Mouse (Mus musculus) ES-E14 (cell line): ENCODE data around the gene Myzap. TPM values are rescaled to one million over a fixed set of nuclear protein-coding genes. Genes with fewer than 3 reads are reported as not detected.

ENCODE experiments used
- DNase-seq: peaks from one replicate; pipeline ENCODE4 v3.0.0-alpha.2; 2013; ENCODE audit warnings: low read depth, low spot score
- H3K27ac ChIP-seq: 2 replicates; pipeline ENCODE4 v1.5.1; 2012; ENCODE audit warnings: low read depth, mild to moderate bottlenecking, low read length, moderate library complexity, mixed read lengths; ENCODE audit not compliant: poor library complexity, insufficient read depth, severe bottlenecking
- H3K36me3 ChIP-seq: 2 replicates; pipeline ENCODE4 v1.6.1; 2012; ENCODE audit warnings: mild to moderate bottlenecking, low read length, moderate library complexity, mixed read lengths; ENCODE audit not compliant: control insufficient read depth, poor library complexity, insufficient read depth, severe bottlenecking
- H3K4me1 ChIP-seq, 2 experiments: fragments of 150-350 bp in 1 of 2; sonication (generic) in 1 of 2; 2 replicates each; pipeline ENCODE4 v1.6.1; 2012; ENCODE audit warnings: low read length in 2 of 2, mild to moderate bottlenecking in 1 of 2, mixed read lengths in 1 of 2; ENCODE audit not compliant: control insufficient read depth in 2 of 2, insufficient read depth in 2 of 2, poor library complexity in 1 of 2
- H3K4me3 ChIP-seq, 2 experiments: fragments of 150-350 bp in 1 of 2; sonication (generic) in 1 of 2; 2 replicates each; pipeline ENCODE4 v1.5.1; 2012; ENCODE audit warnings: low read length in 2 of 2, low read depth in 1 of 2, mild to moderate bottlenecking in 1 of 2, mixed read lengths in 1 of 2; ENCODE audit not compliant: insufficient read depth in 1 of 2, poor library complexity in 1 of 2, severe bottlenecking in 1 of 2
- H3K9ac ChIP-seq: 2 replicates; pipeline ENCODE4 v1.6.1; 2012; ENCODE audit warnings: low read depth, mild to moderate bottlenecking, low read length, mixed read lengths; ENCODE audit not compliant: poor library complexity, insufficient read depth, severe bottlenecking
- H3K9me3 ChIP-seq: fragments of 150-350 bp; sonication (generic); 2 replicates; pipeline ENCODE4 v1.6.1; 2012; ENCODE audit warnings: low read depth, mild to moderate bottlenecking, low read length; ENCODE audit not compliant: control insufficient read depth, insufficient read depth
- CHD2 ChIP-seq: IDR thresholded peaks from 2 replicates; pipeline ENCODE4 v1.6.1; 2014; ENCODE audit warnings: mild to moderate bottlenecking, low read depth, low read length, inconsistent platforms
- HCFC1 ChIP-seq: IDR thresholded peaks from 2 replicates; pipeline ENCODE4 v1.6.1; 2012; ENCODE audit warnings: low read length, inconsistent platforms, borderline replicate concordance; ENCODE audit not compliant: insufficient read depth
- MAFK ChIP-seq: IDR thresholded peaks from 2 replicates; pipeline ENCODE4 v1.6.1; 2014; ENCODE audit warnings: mild to moderate bottlenecking, low read depth, low read length, inconsistent platforms; ENCODE audit not compliant: insufficient read depth
- ZC3H11A ChIP-seq: IDR thresholded peaks from 2 replicates; pipeline ENCODE4 v1.6.1; 2012; ENCODE audit warnings: low read depth, mild to moderate bottlenecking, inconsistent platforms, low read length, borderline replicate concordance
- ZNF384 ChIP-seq: IDR thresholded peaks from 2 replicates; pipeline ENCODE4 v1.6.1; 2012; ENCODE audit warnings: low read depth, low read length, inconsistent platforms
- in situ Hi-C, 2 experiments: fragments of 600-800 bp; cut with MboI; formaldehyde crosslinking; loops; one replicate each; pipeline ENCODE4 v1.15.1; 2025; ENCODE audit warnings: low sequenced_read_pairs in 2 of 2, inconsistent platforms in 1 of 2; ENCODE audit not compliant: unreplicated experiment in 2 of 2
- total RNA-seq: library from RNA; depleted of rRNA; stranded (reverse); fragments of 300-350 nt; gene quantifications from 2 replicates; pipeline ENCODE4 v1.2.3, GENCODE M21; 2012

The Myzap gene
- total RNA-seq, 1 experiment: 0.94 TPM

DNA sequence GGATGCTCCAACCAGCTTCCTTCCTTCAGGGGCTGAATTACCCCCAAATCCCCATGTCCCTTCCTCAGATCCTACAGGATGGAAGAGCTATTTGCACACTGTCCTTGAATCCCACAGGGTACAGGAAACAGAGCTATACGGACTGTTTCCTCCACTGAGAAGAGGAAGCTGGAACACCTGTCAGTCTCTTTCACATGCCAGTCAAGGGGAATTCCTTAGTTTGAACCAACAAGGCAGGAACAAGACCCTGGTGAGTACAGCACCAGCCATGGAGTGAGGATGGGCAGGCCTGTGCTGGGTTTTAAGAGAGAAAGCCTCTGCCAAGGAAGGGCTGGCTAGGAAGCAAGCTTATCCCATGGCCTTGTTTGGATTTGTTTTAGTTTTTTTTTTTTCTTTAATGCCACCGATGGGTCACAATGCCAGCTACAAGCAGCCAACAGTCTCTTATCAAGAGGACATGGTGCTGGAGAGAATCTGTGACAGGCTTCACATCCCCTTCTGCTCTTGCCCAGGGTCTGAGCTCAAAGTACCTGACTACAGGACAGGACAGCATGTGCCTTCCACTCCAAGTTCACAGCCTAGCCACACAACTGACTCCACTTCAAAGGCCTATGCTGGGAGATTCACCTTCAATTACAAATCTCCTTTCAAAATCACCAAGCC lies 3.1 kb downstream of the Myzap start:
- Histone ChIP-seq H3K4me1 (peaks cover 0 to 3% of the 10 kb centered on the region in 2 experiments; a peak in 1 of 4 replicates), H3K27ac (no peak overlapping the region), H3K36me3 (no peaks in the 10 kb centered on the region), H3K9ac (no peak overlapping the region), H3K4me3 (no peak overlapping the region), H3K9me3 (no peaks in the 10 kb centered on the region)
- no peak for TF ChIP-seq ZNF384
- no peak for TF ChIP-seq CHD2
- no peak for TF ChIP-seq HCFC1
- TF ChIP-seq ZC3H11A: no peak
- TF ChIP-seq MAFK: no peak
- in situ Hi-C loops: no loop called here
- DNase-seq: no peak

- in situ Hi-C loops: no loop called here
- H3K36me3 ChIP-seq: no peaks in the 10 kb centered on the region
- H3K4me1 ChIP-seq: no peaks in the 10 kb centered on the region
- H3K4me3 ChIP-seq: no peak overlapping the region
- TF ChIP-seq HCFC1 (no peak), CHD2 (no peak), ZC3H11A (no peak), MAFK (no peak), ZNF384 (no peak)
- no peaks in the 10 kb centered on the region for H3K9me3 ChIP-seq
- DNase-seq: no peak
- H3K27ac ChIP-seq: no peak overlapping the region
- H3K9ac ChIP-seq: no peak overlapping the region
Observed at GRCm38 (mm10) chr9:71586408-71586807, 5.8 kb downstream of the Myzap start.

GRCm38 (mm10) chr9:71582771-71583170 lies 9.4 kb downstream of the Myzap start:
- Histone ChIP-seq H3K27ac (no peak overlapping the region), H3K9ac (no peak overlapping the region), H3K9me3 (no peaks in the 10 kb centered on the region), H3K4me1 (no peaks in the 10 kb centered on the region), H3K36me3 (no peaks in the 10 kb centered on the region), H3K4me3 (no peak overlapping the region)
- TF ChIP-seq HCFC1 (no peak), ZNF384 (no peak), CHD2 (no peak), ZC3H11A (no peak), MAFK (no peak)
- in situ Hi-C loops: no loop called here
- no peak for DNase-seq

GRCm38 (mm10) chr9:71578896-71579564 lies 13.1 kb downstream of the Myzap start:
- no peaks in the 10 kb centered on the region for H3K4me1 ChIP-seq
- no peak overlapping the region for H3K27ac ChIP-seq
- DNase-seq: no peak
- no peak overlapping the region for H3K9ac ChIP-seq
- H3K9me3 ChIP-seq: no peaks in the 10 kb centered on the region
- TF ChIP-seq ZNF384 (no peak), HCFC1 (no peak), CHD2 (no peak), ZC3H11A (no peak), MAFK (no peak)
- in situ Hi-C loops: no loop called here
- no peaks in the 10 kb centered on the region for H3K36me3 ChIP-seq
- no peak overlapping the region for H3K4me3 ChIP-seq

GRCm38 (mm10) chr9:71574440-71574839 lies 17.7 kb downstream of the Myzap start:
- DNase-seq: no peak
- no peak overlapping the region for H3K9ac ChIP-seq
- H3K36me3 ChIP-seq: no peaks in the 10 kb centered on the region
- in situ Hi-C loops: no loop called here
- no peaks in the 10 kb centered on the region for H3K9me3 ChIP-seq
- no peaks in the 10 kb centered on the region for H3K4me1 ChIP-seq
- TF ChIP-seq MAFK (no peak), HCFC1 (no peak), ZNF384 (no peak)
- H3K27ac ChIP-seq: no peak overlapping the region
- H3K4me3 ChIP-seq: no peak overlapping the region
